Mouse (Mus musculus): ENCODE results near the gene Sel1l2.
"Not testable (repeated sequence)": the region's sequence is repeated elsewhere in the genome, so short reads cannot be mapped to it uniquely, and the experiment has no call there.

Gene Sel1l2

GRCm38 (mm10) chr2:140214519-140215027, 174.9 kb downstream of the Sel1l2 start:
- no peak for DNase-seq

- DNase-seq: no peak
Observed at GRCm38 (mm10) chr2:140203756-140204155, 185.8 kb downstream of the Sel1l2 start.

- no peak for DNase-seq
Observed at GRCm38 (mm10) chr2:140202573-140202972, 186.9 kb downstream of the Sel1l2 start.

- peak in 1 of 2 experiments; percentile 8 for DNase-seq
Observed at GRCm38 (mm10) chr2:140200713-140201112, 188.8 kb downstream of the Sel1l2 start.

- not testable (repeated sequence) for DNase-seq
Observed at GRCm38 (mm10) chr2:140185685-140186210, 203.8 kb downstream of the Sel1l2 start.
